Mouse (Mus musculus) embryo, embryonic 10.5 days (tissue): Measurements from ENCODE around the gene Cd81.

Experiments used
- DNase-seq: peaks from one replicate; pipeline ENCODE4 v3.0.0-alpha.2; 2015; ENCODE audit warnings: low spot score

Gene Cd81

DNA sequence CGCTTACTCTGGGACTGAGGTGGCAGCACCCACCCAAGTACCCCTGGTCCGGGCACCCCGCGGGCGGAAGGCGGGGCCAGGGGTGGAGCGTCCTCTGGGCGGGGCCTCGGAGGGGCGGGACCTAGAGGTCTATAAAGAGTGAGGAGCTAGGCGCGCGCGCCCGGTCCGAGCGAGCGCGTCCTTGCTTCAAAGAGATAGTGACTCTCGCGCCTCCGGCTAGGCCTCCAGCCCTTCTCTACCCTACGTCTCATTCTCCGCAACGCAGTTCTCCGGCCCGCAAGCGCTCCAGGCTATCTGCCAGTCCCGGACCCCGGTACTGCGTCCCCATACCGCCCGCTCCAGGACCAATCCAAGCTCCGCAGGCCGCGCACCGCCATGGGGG lies at the start of gene Cd81:
Gene Cd81 (plus strand): TSS at position 114 of the 382 bp plus-strand sequence.
- peak; percentile 90 for DNase-seq

DNA sequence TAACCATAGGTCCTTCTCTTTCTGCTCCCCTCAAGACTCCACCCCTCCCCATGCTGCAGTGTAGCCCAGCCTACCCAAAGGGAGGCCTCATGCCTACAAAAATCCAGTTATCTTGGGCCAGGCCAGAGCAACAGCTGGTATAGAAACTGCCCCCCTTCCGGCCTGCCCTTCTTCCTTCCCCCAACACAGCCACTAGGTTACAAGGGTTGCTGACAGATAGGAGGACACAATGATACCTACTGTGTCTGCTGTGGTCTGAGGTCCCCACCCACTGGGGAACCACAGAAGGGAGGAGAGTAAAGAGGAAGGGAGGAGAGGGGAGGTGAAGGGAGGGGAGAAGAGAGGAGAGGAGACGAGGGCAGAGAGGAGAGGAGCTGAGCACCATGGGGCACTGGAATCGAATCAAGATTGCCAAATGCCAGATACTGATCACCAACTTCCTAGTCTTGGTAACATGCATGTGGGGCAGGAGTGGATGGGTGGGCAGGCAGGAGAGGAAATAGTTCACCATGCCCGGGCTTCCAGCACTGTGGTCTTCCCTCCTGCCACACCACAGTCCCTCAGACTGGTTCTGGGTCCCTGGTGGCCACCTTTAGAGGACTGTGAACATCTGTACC lies 47.7 kb upstream of the Cd81 start, which contains the start of gene Tspan32:
Gene Tspan32 (plus strand): TSS at position 320 of the 617 bp plus-strand sequence.
- DNase-seq = no peak

DNA sequence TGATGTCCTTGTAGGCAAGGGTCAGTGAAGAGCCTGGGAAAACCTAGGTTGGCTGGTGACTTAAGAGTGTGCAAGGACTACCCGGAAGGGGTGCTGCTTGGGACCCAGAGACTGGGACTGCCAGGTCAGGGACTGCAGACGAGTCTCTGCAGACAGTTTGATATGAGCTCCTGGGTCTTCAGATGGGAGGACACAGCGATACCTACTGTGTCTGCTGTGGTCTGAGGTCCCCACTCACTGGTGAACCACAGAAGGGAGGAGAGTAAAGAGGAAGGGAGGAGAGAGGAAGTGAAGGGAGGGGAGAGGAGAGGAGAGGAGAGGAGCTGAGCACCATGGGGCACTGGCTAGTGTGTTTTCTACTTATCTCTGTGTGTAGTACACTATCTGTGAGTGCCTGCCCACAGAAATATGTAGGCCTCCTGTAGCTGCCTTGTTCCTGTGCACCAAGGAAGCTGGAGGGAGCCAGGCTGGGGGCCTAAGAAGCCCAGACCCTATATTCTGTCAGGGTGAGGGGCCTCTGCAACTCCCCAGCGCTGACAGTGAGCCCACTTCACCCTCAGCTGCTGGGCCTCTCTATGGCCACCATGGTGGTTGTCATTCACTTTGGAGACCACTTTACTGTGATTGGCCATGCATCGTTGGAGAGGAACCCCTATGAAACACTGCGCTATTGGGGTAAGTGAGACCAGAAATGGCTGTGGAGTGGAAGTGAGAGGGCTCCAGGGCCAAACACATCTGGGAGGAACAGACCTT lies 47.0 kb upstream of the Cd81 start:
- DNase-seq = no peak

DNA sequence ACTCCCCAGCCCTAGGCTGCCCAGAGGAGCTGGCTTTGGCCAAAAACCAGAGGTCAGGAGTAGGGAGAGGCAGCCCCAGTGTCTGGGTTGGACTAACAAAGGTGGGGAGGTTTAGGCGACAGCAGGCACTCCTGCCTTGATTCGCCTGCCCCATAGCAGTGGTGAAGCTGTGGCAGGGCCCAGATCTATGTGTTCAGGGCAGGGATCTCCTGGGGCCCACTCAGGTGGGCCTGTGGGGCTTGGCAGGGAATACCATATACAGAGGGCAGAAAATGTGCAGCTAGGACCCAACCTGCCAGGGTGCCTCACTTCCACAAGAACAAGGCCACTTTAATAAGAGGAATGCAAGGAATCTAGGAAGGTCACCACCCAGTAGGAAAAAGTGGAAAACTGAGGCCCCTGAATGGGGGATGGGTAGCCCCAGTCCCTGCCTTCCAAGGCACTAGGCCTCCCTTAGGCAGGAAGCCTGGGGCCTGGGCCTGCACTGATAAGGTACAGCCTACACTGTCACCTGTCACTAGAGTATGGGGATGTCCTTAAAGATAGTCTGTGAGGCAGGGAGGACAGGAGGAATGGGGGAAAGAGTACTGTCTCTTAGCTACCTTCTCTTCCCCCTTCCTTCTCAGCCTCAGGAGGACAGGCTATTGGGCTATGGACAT lies 46.3 kb upstream of the Cd81 start:
- DNase-seq = no peak

DNA sequence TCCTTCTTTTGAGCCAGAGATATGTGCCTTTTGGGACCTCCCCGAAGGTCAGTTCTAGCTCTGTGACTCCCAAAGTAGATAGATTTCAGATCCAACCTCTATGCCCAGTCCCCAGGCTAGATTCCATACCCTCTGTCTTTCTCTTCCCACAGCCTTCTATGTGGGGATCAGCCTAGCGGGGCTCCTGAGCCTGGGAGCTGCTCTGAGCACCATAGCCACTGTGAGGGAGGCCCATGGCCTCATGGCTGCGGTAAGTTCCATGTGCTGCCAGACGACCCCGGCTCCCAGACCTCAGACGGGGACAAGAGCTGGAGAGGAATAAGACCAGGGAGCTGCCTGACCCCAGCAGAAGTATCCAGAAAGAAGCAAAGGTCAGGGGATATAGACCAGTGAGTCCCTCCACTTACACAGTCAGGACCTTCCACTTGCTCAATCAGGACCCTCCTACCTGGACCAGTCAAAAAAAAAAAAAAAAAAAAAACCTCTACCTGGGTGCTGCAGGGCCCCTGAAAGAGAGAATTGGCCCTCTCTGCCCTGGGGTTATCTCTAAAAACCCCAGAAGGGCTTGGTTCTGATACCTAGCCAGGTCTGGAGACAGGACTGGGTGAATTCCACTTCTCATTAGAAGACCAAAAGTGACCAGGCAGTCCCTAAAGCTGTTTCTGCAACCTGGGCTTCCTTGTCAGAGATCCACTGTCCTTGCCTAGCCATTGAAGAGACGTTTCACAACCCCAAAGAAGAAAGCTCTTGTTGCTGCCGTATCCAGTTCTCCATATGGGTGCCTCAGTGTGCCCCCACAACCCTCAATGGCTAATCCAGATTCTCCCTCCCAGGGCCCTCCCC lies 45.6 kb upstream of the Cd81 start:
- no peak for DNase-seq

DNA sequence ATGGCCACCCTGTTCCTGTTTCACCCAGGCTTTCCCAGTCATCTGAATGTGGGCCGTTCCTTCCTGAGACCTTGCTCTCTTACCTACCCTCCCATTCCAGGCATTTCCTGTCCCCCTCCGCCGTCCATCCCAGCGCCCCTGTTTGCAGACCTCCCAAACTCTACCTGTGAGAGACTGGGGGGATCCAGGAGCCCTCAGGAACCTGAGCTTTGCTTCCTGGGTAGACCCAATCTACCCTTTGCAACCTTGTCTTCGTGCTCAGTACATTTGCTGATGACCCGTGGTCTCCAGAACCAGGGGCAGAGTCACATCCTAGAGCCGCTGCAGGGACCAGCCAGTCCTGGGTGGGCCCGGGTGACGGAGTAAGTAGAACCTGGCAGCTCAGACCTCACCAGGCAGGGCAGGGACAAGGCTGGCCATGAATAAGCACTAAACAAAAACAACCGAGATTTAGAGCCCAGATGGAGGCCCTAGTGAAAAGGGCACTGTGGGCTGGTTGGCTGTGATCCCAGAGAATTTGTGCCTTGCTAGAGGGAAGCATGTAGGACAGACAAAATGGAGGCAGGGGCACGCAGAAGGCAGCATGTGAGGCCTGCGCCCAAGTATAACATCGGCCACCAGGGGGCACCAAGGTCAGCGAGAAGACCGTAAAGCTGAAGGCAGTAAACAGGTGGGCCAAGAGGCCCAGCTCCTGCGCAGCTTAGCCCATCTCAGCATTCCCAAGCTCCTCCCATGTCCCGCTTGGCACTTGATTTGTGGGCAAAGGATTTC lies 44.8 kb upstream of the Cd81 start:
- DNase-seq = peak; percentile 93

DNA sequence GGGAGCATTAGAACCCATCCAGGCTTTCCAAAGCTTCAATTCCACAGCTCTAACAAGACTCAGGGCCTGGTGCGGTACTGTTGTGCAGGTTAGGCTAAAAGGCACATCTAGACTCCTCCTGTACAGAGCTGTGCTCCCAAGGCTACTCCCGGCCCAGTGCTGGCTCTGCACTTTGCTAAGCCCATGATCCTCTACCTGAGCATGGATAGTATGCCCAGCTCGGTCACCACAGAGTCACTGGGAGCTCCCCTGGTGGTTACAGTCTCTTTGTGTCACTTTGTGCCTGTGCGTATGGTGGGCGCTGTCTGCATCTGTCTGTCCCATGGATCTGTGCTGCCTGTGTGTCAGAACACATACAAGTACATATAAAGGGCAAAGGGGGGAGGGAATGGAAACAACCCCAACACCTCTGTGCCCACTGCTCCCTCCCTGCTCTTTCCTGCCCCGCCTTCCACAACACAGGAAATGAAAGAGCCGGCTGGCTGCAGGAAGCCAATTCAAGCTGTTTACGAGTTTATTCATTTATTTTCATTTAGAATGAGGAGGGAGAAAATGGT lies 44.1 kb upstream of the Cd81 start:
- peak; percentile 46 for DNase-seq

DNA sequence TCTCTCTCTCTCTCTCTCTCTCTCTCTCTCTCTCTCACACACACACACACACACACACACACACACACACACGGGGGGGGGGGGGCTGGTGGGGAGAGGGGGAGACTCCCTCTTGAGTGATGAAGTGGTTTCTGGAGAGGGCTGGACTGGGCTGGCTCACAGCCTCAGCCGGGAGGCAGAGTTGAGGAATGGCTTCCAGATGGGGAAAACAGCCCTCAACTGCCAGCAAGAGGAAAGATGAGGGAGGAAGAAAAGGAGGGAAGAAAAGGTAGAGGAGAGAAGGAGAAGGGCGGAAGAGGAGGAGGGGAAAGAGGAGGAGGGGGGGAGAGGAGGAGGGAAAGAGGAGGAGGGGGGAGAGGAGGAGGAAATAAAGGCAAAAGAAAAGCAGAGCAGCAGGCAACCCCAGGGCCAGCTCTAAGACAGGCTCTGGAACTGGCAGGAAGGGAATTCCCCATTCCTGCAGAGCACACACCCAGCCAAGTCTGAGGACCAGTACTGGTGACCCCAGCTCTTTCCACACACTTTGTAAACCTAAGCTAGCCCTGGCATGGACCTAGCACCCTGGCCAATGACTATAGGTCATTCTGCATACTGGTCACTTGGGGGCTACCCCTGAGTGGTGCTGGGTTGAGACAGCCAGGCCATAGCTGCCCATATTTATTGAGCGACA lies 43.4 kb upstream of the Cd81 start:
- peak; percentile 68 for DNase-seq

DNA sequence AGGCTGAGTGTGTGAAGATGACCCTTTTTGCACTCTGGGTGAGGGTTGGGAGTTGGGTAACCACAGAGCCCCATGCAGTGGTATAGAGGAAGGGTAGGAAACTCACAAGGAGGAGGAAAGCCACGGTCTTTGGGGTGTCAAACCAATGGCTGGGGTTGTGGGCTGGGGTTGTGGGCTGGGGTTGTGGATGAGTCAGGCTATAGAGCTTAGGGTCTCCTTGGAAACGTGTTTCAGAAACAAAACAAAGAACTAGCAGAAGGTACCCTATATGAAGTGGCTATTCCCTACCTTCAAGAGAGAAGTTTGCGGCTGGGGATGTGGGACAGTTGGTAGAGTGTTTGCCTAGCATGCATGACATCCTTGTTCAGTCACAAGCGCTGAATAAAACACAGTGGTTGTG lies 42.5 kb upstream of the Cd81 start:
- no peak for DNase-seq

DNA sequence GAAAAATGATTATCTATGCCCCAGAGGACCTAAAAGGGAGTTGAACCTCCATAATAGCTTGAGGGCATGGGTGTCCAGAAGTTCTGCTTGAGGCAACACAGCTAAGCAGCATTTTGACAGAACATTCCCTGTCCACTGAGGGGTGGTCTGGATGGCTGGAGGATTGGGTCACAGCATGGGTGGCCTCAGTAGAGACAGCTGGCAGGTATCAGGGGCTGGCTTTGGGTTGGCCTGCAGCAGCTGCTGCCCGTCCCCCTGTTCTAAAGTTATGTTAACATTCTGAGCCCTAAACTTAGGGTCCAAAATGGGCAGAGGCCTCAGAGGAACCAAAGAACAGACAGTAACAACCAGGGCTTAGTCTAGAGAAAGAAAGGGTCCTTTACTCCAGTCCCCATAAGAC lies 41.3 kb upstream of the Cd81 start:
- DNase-seq = no peak

DNA sequence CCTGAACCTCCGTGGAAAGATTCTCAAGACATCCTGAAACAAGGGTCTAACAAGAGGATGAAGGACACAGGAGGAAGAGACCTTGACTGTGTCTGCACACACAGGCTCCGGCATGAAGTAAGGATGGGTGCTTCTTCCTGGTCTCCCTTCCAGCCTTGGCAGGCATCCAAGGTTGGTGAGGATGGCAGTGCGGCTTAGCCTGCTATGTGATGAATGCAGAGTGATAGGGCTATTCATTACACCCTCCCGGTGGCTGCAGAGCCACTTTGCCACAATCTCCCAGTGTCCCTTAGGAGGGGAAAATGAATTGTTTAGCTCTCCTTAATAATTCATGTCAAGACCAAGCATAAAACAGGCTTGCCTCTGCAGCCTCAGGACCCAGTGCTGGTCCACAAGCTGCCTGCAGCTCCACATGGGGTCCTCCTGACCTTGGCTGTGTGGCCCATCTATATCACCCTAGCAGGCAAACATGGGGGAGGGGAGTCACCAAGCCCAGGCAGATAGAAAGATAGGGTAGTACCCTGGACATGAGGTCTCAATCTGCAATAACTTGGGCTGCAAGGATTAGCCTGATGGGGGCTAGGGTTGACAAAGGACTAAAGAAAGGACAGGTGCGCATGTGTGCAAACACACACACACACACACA lies 40.2 kb upstream of the Cd81 start:
- no peak for DNase-seq

DNA sequence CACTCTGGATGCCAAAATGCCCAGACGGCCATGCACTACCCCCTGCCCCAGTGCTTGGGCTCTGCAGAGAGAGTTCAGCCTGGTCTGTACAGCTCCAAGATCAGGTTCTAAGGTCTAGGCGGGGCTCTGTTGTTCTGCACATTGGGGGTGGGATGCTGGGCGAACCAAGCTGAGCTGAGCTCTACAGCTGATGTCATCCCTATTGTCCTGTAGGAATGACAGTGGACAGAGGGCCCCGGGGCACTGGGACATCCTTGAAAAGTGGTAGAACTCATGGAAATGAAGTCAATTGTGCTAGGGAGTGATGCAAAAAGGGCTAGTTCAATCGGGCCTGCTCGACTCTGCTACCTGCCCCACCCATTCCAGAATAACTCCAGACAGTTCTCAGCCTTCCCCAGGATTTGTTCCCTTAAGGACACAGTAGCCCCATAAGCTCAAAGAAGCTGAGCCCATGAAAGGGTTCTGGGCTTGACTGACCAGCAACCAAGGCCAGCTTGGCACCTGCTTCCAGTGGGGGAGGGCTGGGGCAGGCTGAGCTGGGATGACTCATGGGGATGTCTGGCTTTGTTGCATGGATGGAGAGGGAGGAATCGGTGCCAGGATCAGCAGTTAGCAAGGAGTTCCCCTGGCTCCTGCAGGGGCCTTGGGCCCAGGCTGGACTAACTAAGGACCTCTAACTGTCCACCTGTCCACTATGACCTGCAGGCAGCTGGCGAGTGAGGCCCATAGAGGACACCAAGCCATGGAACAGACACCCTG lies 38.9 kb upstream of the Cd81 start:
- no peak for DNase-seq

DNA sequence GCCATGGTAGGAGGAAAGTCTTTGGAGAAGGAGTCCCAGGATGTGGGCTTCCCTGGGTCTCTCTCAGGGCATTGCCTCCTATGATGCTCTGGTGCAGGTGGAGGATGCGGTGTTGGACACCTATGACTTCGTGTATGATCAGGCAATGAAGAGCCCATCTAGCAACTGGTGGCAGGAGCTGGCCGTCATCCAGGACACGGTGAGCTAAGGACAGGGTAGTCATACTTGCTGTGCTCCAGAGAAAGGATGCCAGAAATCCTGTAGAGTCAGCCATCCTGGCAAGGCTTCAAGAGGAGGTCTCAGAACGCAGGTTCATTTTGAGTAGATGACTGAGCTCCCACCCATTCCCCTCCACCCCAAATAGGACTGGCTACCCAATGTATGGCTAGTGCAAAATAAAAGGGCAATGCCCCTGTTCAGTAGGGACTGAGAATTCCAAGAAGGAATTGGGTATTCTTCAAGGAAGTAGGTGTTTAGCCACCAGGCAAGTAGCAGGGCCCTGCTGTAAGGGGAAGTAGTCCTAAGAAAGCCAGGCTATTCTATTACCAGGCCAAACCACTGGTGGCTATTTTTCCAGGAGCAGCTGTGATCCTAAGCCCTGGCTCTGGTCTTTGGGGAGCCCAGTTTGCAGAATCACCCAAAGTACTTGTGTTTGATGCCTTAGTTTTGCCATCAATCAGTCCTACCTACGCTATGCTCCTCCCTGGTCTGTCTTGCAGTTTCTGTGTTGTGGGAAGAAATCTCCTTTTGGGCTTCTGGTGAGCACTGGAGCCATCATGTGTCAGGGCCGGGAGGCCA lies 37.5 kb upstream of the Cd81 start:
- DNase-seq = no peak

DNA sequence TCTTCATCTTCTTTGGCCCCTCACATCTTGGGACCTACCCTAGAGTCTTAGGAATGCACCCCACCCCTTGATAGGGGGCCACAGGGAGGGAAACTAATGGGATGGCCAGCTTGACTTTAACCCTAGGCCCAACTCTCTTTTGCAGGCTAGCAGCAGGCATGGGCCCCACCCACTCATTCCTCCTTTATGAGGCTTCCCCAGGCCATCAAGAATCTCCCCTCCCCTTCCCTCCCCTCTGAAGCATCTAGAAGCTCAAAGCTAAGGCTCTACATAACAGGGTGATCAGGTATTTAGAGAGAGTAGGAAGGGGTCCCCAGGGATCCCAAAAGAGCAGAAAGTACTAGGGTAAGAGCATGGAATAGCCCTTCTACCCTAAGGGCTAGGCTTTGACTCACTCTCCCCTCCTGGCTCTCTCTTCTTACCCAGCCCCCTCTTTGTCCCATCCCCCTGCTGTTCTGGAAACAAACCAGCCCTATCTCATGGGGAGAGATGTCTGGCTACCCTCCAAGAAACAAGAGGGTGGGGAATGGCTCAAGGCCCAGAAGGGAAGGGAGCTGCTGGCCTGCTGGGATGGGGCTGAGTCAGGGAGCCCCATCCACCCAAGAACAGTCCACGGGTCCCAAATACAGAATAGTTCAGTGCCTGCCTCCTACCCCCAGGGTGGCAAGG lies 36.6 kb upstream of the Cd81 start:
- DNase-seq = no peak

DNA sequence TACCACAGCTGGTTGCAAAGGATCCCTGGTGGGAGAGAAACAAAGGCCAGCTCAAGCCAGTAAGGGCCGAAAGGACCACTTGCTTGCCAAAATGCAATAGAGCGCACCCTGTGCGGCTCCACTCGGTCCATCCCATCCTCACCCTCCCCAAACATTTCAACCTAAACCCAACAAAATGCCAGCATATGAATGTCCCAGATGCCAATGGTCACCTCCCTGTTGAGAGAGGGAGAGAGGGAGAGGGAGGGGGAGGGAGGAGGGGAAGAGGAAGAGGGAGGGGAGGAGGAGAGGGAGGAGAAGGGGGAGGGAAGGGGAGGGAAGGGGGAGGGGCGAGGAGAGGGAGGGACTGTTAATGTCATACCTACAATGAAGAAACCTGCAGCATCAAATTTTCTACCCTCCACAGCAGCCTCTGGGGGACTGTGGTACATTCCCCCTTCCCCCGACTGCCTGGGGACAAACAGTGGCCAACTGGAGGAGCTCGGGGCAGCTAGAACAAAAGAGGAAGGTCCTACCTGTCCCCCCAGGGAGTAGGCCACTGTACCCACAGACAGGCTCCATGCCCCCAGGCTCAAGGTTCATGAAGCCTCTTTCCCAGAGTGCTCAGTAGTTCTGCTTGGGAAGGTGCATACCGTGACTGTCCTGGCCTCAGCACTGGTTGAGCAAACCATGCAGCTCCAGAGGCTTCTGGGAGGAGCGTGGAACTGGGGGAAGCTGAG lies 36.0 kb upstream of the Cd81 start:
- DNase-seq = no peak

DNA sequence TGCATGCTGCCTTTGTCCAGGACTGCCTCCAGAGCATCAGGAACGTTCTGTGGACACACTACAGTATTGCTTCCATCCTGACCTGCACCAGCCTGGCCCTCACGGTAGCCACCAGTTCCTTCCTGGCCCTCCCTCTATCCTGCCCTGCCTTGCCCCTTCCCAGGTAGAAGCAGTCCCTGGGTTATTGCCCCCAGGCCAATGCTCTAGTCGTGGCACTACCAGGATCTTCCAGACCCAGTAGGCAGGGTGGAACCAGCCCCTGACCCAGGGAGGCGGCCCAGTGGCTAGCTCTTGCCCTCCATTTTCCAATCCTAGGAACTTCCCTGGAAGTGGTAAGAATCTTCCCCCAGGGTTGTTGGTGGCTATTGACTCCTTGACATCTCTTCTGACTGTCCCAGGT lies 35.4 kb upstream of the Cd81 start:
- no peak for DNase-seq

DNA sequence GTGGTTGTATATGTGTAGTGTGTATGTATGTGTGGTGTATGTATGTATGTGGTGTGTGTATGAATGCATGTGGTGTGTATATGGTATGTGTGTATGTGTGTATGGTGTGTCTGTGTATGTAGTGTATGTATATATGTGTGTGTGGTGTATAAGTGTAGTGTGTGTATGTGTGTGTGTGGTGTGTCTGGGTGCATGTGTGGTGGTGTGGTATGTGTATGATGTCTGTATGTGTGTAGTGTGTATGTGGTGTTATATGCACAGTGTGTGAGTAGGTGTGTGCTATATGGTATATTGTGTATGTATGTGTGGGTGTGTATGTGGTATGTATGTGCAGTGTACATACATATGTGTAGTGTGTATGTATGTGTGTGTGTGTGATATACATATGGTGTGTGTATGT lies 32.5 kb upstream of the Cd81 start:
- no peak for DNase-seq
